Mouse (Mus musculus) left cerebral cortex, adult 18-20 months (tissue): ENCODE measurements at regions not wholly inside any gene's neighbourhood (a gene's known extent, or its start where the extent isn't known, plus 50 kb on each side); places are given as distances from the start of the nearest gene placed in this dataset.

Experiments used
- DNase-seq, 2 experiments: peaks; one replicate each; pipeline ENCODE4 v3.0.0; 2021 to 2022; ENCODE audit warnings: low spot score in 2 of 2, mixed read lengths in 1 of 2

- peak; percentile 13 to 31 for DNase-seq
Measured at GRCm38 (mm10) chr15:21836110-21836509, 712.7 kb upstream of the Cdh18 start.

GRCm38 (mm10) chr15:21858540-21858939 is 690.3 kb upstream of the Cdh18 start:
- DNase-seq, result no peak

- DNase-seq, result peak; percentile 68 to 79
Measured at GRCm38 (mm10) chr15:21885181-21885580, 663.6 kb upstream of the Cdh18 start.
